Mouse (Mus musculus) stomach, embryonic 16.5 days (tissue): Measurements from ENCODE around the gene Ackr2. TPM values are rescaled to one million over a fixed set of nuclear protein-coding genes. Genes with fewer than 3 reads are reported as not detected.

ENCODE experiments used
- ATAC-seq: fragments of 200-750 bp; cut with Nextera tagmentation; 2 replicates; pipeline ENCODE4 v1.8.0; 2017; ENCODE audit warnings: moderate number of reproducible peaks, moderate TSS enrichment; ENCODE audit not compliant: insufficient read depth, low FRiP score
- H3K27ac ChIP-seq: fragments of 300-500 bp; sonication (generic); 2 replicates; pipeline ENCODE4 v1.5.1; 2014; ENCODE audit warnings: low read length
- H3K27me3 ChIP-seq: fragments of 300-500 bp; sonication (generic); 2 replicates; pipeline ENCODE4 v1.6.1; 2014; ENCODE audit warnings: low read length, control low read depth, mixed read lengths; ENCODE audit not compliant: control insufficient read depth, insufficient read depth
- H3K36me3 ChIP-seq: fragments of 300-500 bp; sonication (generic); 2 replicates; pipeline ENCODE4 v1.6.1; 2014; ENCODE audit warnings: low read length; ENCODE audit not compliant: control insufficient read depth, insufficient read depth
- H3K4me1 ChIP-seq: fragments of 300-500 bp; sonication (generic); 2 replicates; pipeline ENCODE4 v1.6.1; 2014; ENCODE audit warnings: low read length, control low read depth, mixed read lengths; ENCODE audit not compliant: control insufficient read depth, insufficient read depth
- H3K4me2 ChIP-seq: fragments of 300-500 bp; sonication (generic); 2 replicates; pipeline ENCODE4 v1.6.1; 2014; ENCODE audit warnings: low read depth, low read length, mixed read lengths
- H3K4me3 ChIP-seq: fragments of 300-500 bp; sonication (generic); replicated peaks from 2 replicates; pipeline ENCODE4 v1.5.1; 2014; ENCODE audit warnings: mild to moderate bottlenecking, low read length
- H3K9ac ChIP-seq: fragments of 300-500 bp; sonication (generic); 2 replicates; pipeline ENCODE4 v1.6.1; 2014; ENCODE audit warnings: low read length
- H3K9me3 ChIP-seq: fragments of 300-500 bp; sonication (generic); replicated peaks from 2 replicates; pipeline ENCODE4 v1.6.1; 2016; ENCODE audit warnings: low read length, control low read depth; ENCODE audit not compliant: control insufficient read depth
- WGBS: fragments of 180-500 bp; shearing (Covaris S2); extraction: QIAGEN DNeasy Blood & Tissue Kit; methylation state at CpG from one replicate; pipeline ENCODE4 v1.1.7; 2014; 5-methylcytosine and 5-hydroxymethylcytosine counted together
- polyA plus RNA-seq: library from polyadenylated mRNA; unstranded; fragments of >200 nt; fragmentation: Nextera tagmentation; extraction: Ambion mirVana; gene quantifications from 2 replicates; pipeline ENCODE4 v1.2.1, GENCODE M21; 2015

The Ackr2 gene
- polyA plus RNA-seq, 1 experiment from 2014 or later, result 0.63 TPM

DNA sequence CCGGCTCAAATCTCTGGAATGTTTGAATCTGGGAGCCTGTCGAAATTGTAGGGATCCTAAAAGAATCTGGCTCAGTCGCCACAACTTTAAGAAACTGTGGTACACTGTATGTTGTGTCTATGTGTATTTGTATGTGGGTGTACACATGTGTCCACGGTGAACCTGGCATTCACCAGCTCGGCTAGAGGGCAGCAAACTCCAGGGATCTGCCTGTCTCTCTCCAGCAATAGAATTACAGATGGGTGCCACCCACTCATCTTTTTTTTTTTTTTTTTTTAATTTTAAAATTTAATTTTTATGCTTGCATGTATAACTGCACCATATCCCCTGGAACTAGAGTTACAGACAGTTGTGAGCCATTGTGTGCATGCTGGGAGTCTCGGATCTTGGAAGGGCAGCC lies 16.9 kb upstream of the Ackr2 start:
- no peak for ATAC-seq
- no peak overlapping the region for H3K4me2 ChIP-seq
- H3K36me3 ChIP-seq, result no peaks in the 10 kb centered on the region
- no peak overlapping the region for H3K27ac ChIP-seq
- H3K27me3 ChIP-seq, result no peaks in the 10 kb centered on the region
- H3K4me3 ChIP-seq, result no peak overlapping the region
- no peak overlapping the region for H3K9ac ChIP-seq
- no peaks in the 10 kb centered on the region for H3K4me1 ChIP-seq
- 61% methylated on average over 6 of the region's 6 CpGs for WGBS
- H3K9me3 ChIP-seq, result no peaks in the 10 kb centered on the region

DNA sequence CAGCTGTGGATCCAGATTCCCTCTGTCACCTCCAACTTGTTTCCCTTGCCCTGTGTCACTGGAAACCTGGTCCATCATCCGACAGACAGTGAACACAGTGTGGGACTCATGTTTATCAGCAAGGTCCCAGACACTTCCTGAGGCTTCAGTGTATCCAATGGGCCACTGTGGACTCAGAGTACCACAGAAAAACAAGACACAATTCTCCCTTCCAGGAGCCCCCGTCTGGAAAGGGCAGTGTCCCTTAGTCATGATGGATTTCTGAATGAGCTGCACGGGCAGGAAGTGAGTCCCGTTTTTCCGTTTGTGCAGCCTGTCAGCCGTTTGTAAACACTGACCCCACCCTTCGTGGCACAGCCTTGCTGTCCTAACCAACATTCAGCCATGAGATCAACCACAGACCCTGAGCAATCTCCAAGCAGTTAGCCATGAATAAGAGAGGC lies 16.1 kb upstream of the Ackr2 start:
- H3K4me1 ChIP-seq, result no peaks in the 10 kb centered on the region
- no peaks in the 10 kb centered on the region for H3K36me3 ChIP-seq
- H3K4me3 ChIP-seq, result no peak overlapping the region
- H3K9ac ChIP-seq, result 0 out of 2 replicates have a peak overlapping the region, but pooled peaks have one; percentile 37
- no peaks in the 10 kb centered on the region for H3K9me3 ChIP-seq
- WGBS, result 19% methylated on average over 7 of the region's 7 CpGs
- no peak for ATAC-seq
- H3K27ac ChIP-seq, result no peak overlapping the region
- H3K27me3 ChIP-seq, result no peaks in the 10 kb centered on the region
- no peak overlapping the region for H3K4me2 ChIP-seq

DNA sequence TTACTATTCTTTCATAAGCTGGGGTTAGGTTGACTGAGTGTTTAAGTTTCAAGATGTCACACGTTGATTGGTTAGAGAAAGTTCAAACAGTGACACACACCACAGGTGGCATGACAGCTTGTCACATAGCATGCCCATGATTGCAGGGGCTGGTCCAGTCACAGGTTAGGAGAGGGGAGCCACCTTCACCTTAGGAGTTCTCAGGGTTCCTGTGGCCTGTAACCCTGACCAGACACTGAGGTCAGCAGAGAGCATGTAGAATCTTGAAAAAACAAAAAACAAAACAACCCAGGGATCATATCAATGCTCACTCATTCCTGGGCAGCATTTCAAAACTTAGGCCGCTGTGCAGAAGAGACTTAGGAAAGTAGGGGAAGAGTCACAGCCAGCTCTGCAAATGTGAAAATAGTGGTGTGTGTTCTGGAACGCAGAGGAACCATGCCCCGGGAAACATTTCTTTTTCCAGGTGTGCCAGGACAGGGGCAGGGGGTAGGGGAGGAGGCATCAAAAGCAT lies 8.2 kb upstream of the Ackr2 start:
- H3K9ac ChIP-seq, result no peak overlapping the region
- no peaks in the 10 kb centered on the region for H3K36me3 ChIP-seq
- H3K27ac ChIP-seq, result peak overlapping the region; percentile 17
- WGBS, result 45% methylated on average over 4 of the region's 4 CpGs
- ATAC-seq, result no peak
- no peaks in the 10 kb centered on the region for H3K9me3 ChIP-seq
- no peak overlapping the region for H3K4me3 ChIP-seq
- no peaks in the 10 kb centered on the region for H3K27me3 ChIP-seq
- peaks cover 22% of the 10 kb centered on the region for H3K4me1 ChIP-seq
- peak overlapping the region; percentile 35; the same call in 1 of the 2 replicates for H3K4me2 ChIP-seq

DNA sequence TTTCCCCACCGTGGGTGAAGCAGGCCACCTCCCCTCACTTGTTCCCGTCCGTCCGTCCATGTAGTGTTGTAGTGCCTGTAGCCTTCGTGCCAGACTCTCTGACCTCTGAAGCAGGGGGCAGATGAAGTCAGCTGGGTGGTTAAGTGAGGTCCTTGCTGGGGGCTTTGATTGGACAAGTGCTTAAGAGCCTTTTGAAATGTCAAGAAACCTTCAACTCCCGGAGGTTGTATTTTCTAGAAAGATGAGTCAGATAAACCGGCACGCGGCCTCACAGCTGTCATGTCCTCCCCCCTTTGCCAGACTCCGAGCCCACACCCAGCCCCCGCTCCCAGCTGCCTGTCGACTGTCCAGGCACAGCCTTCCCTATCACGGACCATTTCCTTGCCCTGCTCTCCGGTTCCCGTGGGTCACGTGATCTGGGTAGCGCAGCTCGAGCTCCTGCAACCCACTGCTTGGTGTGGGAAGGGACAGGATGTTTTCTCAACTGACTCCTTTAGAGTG lies 7.7 kb upstream of the Ackr2 start:
- H3K9me3 ChIP-seq, result no peaks in the 10 kb centered on the region
- H3K27ac ChIP-seq, result peak overlapping the region; percentile 17
- H3K27me3 ChIP-seq, result no peaks in the 10 kb centered on the region
- peak overlapping the region; percentile 44; the same call in 1 of the 2 replicates for H3K9ac ChIP-seq
- H3K4me3 ChIP-seq, result no peak overlapping the region
- H3K36me3 ChIP-seq, result no peaks in the 10 kb centered on the region
- H3K4me1 ChIP-seq, result peaks cover 24% of the 10 kb centered on the region
- peak; percentile 77; the same call in 1 of the 2 replicates for ATAC-seq
- 21% methylated on average over 18 of the region's 18 CpGs for WGBS
- H3K4me2 ChIP-seq, result peak overlapping the region; percentile 35; the same call in 1 of the 2 replicates

DNA sequence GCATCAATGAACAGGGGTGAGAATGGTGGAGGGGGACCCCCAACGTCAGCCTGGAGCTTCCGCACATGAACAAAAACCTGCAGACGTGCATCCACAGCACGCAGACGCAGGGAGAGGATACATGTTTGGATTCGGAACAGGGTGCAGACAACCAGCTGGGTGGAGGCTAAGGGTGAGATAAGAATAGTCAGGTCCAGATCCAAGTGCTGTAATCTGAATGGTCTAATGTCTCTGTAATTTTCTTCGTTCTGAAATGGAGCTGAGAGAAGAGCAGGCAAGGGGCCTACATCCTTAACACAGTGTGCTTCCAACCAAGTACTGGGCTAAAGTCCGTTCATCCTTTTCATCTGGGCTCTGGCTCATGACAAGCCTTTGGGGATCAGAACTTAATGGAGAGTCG lies 6.9 kb upstream of the Ackr2 start:
- H3K4me2 ChIP-seq, result no peak overlapping the region
- no peaks in the 10 kb centered on the region for H3K27me3 ChIP-seq
- H3K9me3 ChIP-seq, result no peaks in the 10 kb centered on the region
- ATAC-seq, result no peak
- no peaks in the 10 kb centered on the region for H3K36me3 ChIP-seq
- H3K27ac ChIP-seq, result no peak overlapping the region; the same call in 1 of the 2 replicates
- 83% methylated on average over 9 of the region's 9 CpGs for WGBS
- no peak overlapping the region for H3K9ac ChIP-seq
- H3K4me1 ChIP-seq, result peaks cover 24% of the 10 kb centered on the region
- no peak overlapping the region for H3K4me3 ChIP-seq

DNA sequence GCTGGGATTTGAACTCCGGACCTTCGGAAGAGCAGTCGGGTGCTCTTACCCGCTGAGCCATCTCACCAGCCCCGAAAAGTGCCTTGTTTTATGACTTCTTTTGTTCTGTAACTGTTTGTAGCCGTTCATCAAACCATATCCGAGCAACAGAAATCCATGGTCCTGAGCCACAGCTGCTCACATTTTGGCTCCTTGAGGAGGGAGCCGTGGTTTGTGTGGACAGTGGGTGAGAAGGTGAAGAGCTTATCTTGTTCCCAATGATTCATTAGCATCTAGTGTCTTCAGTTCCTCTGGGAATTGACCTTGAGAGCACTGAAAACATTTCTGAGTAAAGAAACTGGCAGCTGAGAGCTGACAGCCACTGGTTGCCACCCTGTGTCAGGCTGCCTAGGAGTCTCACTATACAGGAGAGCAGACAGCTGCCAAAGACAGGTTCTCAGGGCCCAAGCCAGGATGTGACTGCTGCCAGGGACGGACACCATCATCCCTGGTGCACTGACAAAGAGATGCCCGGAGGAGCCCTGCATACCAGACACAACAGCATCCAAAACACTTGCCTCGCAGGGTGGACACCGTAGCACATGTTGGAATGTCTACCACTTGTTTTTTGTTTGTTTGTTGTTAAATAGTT lies 6.0 kb upstream of the Ackr2 start:
- 80% methylated on average over 12 of the region's 12 CpGs for WGBS
- no peaks in the 10 kb centered on the region for H3K9me3 ChIP-seq

DNA sequence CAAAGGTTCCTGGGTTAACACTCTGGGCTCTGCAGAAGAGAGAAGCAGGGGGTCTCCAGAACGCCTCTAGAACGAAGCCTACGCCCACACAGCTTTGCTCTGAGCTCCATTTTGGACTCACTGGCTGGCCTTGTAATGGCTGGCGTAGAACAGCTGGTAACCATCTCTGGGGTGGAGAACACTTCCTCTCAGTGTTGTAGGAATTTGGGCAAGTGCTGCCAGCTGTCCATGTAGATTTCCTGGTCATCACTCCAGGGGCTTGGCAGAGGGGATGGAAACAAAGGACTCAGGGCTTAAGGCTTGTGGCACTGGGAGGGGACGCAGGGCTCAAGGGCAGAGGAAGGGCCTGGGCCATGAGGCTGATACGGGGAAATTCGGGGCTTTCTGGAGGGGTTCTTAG lies 3.7 kb upstream of the Ackr2 start:
- Histone ChIP-seq H3K27me3 (no peaks in the 10 kb centered on the region), H3K4me1 (peaks cover 27% of the 10 kb centered on the region), H3K9me3 (no peaks in the 10 kb centered on the region), H3K4me2 (no peak overlapping the region), H3K36me3 (no peaks in the 10 kb centered on the region), H3K27ac (peak overlapping the region; percentile 44; the same call in 1 of the 2 replicates), H3K4me3 (no peak overlapping the region), H3K9ac (no peak overlapping the region)
- ATAC-seq, result no peak
- WGBS, result 68% methylated on average over 7 of the region's 7 CpGs

More for the DNA sequence above, 6.0 kb upstream of the Ackr2 start:
- Histone ChIP-seq H3K27ac (no peak overlapping the region), H3K4me3 (no peak overlapping the region), H3K4me2 (no peak overlapping the region), H3K36me3 (no peaks in the 10 kb centered on the region), H3K27me3 (no peaks in the 10 kb centered on the region), H3K9ac (no peak overlapping the region), H3K4me1 (peaks cover 25% of the 10 kb centered on the region)
- ATAC-seq, result no peak

DNA sequence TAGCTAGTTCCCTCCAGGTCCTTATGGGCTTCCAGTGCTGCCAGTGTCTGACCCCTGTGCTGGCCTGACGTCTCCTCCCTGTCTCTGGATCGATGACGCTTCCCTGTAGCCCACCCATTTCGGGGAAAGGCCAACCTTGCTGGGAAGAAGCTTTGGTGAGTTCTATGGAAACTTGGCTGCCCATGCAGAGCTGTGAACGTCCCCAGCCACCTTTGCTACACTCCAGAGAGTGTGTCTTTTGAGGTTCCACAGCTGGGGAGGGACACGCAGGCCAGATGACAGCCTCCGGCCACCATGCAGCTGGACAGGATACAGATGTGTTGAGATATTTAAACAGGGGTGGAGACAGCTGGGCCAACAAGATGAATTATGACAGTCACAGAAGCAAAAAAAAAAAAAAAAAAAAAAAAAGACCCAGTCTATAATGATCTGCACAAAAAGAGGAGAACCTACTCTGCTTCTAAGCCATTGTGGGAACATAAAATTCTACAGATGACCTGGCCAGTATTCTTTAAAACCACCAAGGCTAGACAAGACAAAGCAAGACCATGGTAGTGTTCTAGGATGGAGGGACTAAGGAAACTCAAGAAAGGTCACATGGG lies 2.7 kb upstream of the Ackr2 start:
- H3K36me3 ChIP-seq, result no peaks in the 10 kb centered on the region
- H3K4me1 ChIP-seq, result peaks cover 20% of the 10 kb centered on the region
- no peaks in the 10 kb centered on the region for H3K9me3 ChIP-seq
- no peaks in the 10 kb centered on the region for H3K27me3 ChIP-seq
- H3K4me3 ChIP-seq, result no peak overlapping the region
- no peak overlapping the region for H3K9ac ChIP-seq
- 40% methylated on average over 7 of the region's 7 CpGs for WGBS
- ATAC-seq, result no peak; the same call in 1 of the 2 replicates
- H3K4me2 ChIP-seq, result no peak overlapping the region
- H3K27ac ChIP-seq, result peak overlapping the region; percentile 44

DNA sequence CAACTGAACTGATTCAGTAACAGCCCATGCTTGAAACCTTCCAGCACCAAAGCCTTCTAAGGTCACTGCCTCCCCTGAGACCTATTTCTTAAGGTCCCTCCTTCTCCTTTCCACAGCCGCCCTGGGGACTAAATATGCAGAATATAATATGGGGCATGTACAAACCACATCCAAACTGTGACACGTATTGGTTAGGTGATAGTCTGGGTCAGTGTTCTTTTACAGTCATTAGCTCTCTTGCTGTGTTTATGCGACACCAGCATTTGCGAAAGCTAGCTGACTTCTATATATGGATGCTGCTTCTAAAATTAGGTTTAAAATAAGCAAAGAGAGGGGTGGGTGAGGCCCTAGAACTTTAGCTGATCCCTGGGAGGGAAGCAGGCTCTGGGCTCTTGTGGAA lies 1.3 kb upstream of the Ackr2 start:
- peak; percentile 53; the same call in 1 of the 2 replicates for ATAC-seq
- WGBS, result 57% methylated on average over 4 of the region's 4 CpGs
- Histone ChIP-seq H3K9ac (no peak overlapping the region), H3K9me3 (no peaks in the 10 kb centered on the region), H3K27me3 (no peaks in the 10 kb centered on the region), H3K4me3 (no peak overlapping the region), H3K36me3 (no peaks in the 10 kb centered on the region), H3K4me2 (no peak overlapping the region), H3K27ac (peak overlapping the region; percentile 81), H3K4me1 (peaks cover 13% of the 10 kb centered on the region; the same call in 1 of the 2 replicates)
